Mouse (Mus musculus) frontal cortex, adult (tissue): ENCODE results near the gene Slc25a51.
A peak's percentile ranks its signal among the peaks of the same experiment; 100 is the strongest.

ENCODE experiments used
- ATAC-seq: cut with Nextera tagmentation; 2 replicates; pipeline ENCODE4 v1.9.2; 2017; ENCODE audit warnings: mild to moderate bottlenecking, moderate library complexity, mixed read lengths; ENCODE audit not compliant: low TSS enrichment

Slc25a51 gene

GRCm38 (mm10) chr4:45408427-45409132 lies at the start of gene Slc25a51:
TSS of gene Slc25a51 (minus strand) at chr4:45408766.
- peak; percentile 86 for ATAC-seq

GRCm38 (mm10) chr4:45457543-45457942 lies 49.0 kb upstream of the Slc25a51 start:
- ATAC-seq = no peak

GRCm38 (mm10) chr4:45455001-45455400 lies 46.4 kb upstream of the Slc25a51 start:
- no peak for ATAC-seq

- ATAC-seq = no peak
Observed at GRCm38 (mm10) chr4:45453271-45453851, 44.8 kb upstream of the Slc25a51 start.

- no peak for ATAC-seq
Observed at GRCm38 (mm10) chr4:45452569-45453111, 44.1 kb upstream of the Slc25a51 start.

- no peak for ATAC-seq
Observed at GRCm38 (mm10) chr4:45449012-45449411, 40.4 kb upstream of the Slc25a51 start.

- no peak for ATAC-seq
Observed at GRCm38 (mm10) chr4:45448481-45448880, 39.9 kb upstream of the Slc25a51 start.

GRCm38 (mm10) chr4:45447196-45447595 lies 38.6 kb upstream of the Slc25a51 start:
- no peak for ATAC-seq

GRCm38 (mm10) chr4:45445235-45445634 lies 36.7 kb upstream of the Slc25a51 start:
- no peak for ATAC-seq

GRCm38 (mm10) chr4:45444813-45445212 lies 36.2 kb upstream of the Slc25a51 start:
- ATAC-seq = no peak

GRCm38 (mm10) chr4:45443652-45444051 lies 35.1 kb upstream of the Slc25a51 start:
- ATAC-seq = no peak

GRCm38 (mm10) chr4:45442237-45442636 lies 33.7 kb upstream of the Slc25a51 start:
- ATAC-seq = peak; percentile 78

GRCm38 (mm10) chr4:45441778-45442177 lies 33.2 kb upstream of the Slc25a51 start:
- no peak for ATAC-seq

- ATAC-seq = no peak
Observed at GRCm38 (mm10) chr4:45439281-45439680, 30.7 kb upstream of the Slc25a51 start.

GRCm38 (mm10) chr4:45437010-45437409 lies 28.4 kb upstream of the Slc25a51 start:
- ATAC-seq = no peak

GRCm38 (mm10) chr4:45436383-45436913 lies 27.9 kb upstream of the Slc25a51 start:
- ATAC-seq = no peak

- no peak for ATAC-seq
Observed at GRCm38 (mm10) chr4:45435899-45436298, 27.3 kb upstream of the Slc25a51 start.

GRCm38 (mm10) chr4:45434681-45435080 lies 26.1 kb upstream of the Slc25a51 start:
- no peak for ATAC-seq

- ATAC-seq = no peak
Observed at GRCm38 (mm10) chr4:45434071-45434470, 25.5 kb upstream of the Slc25a51 start.

GRCm38 (mm10) chr4:45431806-45432205 lies 23.2 kb upstream of the Slc25a51 start:
- no peak for ATAC-seq

GRCm38 (mm10) chr4:45431316-45431715 lies 22.8 kb upstream of the Slc25a51 start:
- ATAC-seq = no peak

- ATAC-seq = no peak
Observed at GRCm38 (mm10) chr4:45429451-45429850, 20.9 kb upstream of the Slc25a51 start.
